Mouse (Mus musculus) urinary bladder, postnatal 4 days (tissue): Measurements from ENCODE around the gene Ranbp2.

Source experiments
- DNase-seq, 2 experiments: peaks; one replicate each; pipeline ENCODE4 v3.0.0; 2021 to 2022; ENCODE audit warnings: low spot score in 2 of 2

Gene Ranbp2

GRCm38 (mm10) chr10:58446384-58447279 lies at the start of gene Ranbp2:
Gene Ranbp2, plus strand, starts transcription at chr10:58446920.
- DNase-seq = peak; percentile 96 to 98

- DNase-seq = no peak
These were observed 47.8 kb upstream of the Ranbp2 start for GRCm38 (mm10) chr10:58398941-58399340.

- DNase-seq = no peak
These were observed 44.9 kb upstream of the Ranbp2 start for GRCm38 (mm10) chr10:58401838-58402237.

- DNase-seq = no peak
These were observed 42.1 kb upstream of the Ranbp2 start for GRCm38 (mm10) chr10:58404639-58405038.

DNA sequence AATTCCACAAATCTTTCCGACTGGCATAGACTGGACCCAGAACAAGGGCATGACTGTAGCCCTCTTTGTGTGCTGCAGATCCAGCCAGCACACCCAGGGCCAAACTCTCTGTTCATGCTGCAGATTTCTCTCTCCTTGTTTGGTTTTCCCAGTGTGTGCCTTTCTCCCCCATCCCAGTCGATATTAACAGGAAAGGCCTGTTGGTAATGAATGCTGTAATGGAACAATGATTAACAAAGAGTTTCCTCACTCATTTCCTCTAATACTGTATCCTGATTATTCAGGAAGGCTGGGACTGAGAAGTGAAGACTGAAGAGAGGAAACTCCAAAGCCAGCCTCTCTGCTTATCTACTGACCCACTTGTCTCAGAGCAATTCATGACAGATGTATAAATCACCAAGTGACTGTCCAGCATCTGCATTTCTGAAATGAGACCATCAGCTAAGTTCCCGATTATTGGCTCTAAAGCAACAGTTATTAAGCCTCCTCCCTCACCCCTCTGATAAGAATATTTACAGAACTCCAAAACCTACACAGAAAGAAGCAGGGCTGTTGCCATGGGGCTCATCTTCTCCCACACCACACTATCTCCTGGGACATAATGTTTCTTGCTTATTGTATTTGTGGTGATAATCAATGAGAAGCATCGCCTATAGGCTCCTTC lies 41.3 kb upstream of the Ranbp2 start:
- no peak for DNase-seq

DNA sequence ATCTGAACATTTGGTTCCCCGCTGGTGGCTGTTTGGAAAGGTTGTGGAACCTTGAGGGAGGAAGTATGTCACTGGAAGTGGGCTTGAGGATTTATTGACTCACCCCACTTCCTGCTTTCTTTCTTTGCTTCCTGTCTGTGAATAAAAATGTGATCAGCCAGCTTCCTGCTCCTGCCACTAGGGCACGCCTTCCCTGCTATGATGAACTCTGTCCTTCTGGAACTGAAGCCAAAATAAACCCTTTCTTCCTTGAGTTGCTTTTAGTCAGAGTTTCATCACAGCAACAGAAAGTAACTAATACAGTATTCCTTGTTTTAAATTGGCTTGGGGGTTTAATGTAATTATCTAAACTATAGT lies 40.8 kb upstream of the Ranbp2 start:
- no peak for DNase-seq

GRCm38 (mm10) chr10:58412331-58412730 lies 34.4 kb upstream of the Ranbp2 start:
- DNase-seq = no peak

- DNase-seq = no peak
These were observed 33.9 kb upstream of the Ranbp2 start for GRCm38 (mm10) chr10:58412852-58413251.

- DNase-seq = no peak
These were observed 30.0 kb upstream of the Ranbp2 start for GRCm38 (mm10) chr10:58416702-58417101.

GRCm38 (mm10) chr10:58418290-58418971 lies 28.3 kb upstream of the Ranbp2 start:
- no peak for DNase-seq

- DNase-seq = no peak
These were observed 18.8 kb upstream of the Ranbp2 start for GRCm38 (mm10) chr10:58427930-58428329.

DNA sequence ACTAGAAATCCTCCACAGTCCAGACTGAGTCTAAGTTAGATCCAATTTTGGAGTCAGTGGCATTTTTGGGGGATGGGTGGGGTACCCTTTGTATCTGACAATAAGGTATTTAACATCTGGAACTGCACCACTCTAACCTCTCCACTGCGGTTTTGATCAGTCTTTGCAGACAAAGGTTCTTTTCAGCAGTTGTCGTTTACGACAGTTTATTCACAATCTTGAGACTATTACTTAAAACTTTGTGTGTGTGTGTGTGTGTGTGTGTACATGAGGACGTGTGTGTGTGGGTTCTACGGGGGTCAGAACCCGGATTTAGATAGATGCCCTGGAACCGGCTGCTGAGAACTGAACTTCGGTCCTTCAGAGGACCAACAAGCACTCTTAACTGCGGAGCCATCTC lies 870 bp upstream of the Ranbp2 start:
- DNase-seq = no peak

- DNase-seq = peak in 1 of 2 experiments; percentile 60
These were observed 611 bp downstream of the Ranbp2 start for GRCm38 (mm10) chr10:58447280-58447781.

DNA sequence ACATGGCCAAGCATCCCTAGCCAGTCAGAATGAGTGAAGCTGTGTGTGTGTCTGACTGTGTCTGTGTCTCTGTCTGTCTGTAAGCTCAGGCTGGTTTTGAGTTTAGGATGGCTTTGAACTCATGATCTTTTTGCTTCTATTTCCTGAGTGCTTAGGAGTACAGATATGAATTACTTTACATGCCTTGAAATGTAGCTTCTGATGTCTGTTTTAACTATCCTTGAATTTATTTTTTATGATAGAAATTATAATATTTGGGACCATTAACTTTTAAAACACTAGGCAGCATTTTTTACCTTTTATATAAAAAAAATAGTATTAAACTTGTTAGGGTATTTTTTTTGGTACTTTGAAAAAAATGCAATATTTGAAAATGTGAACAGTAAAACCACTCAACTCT lies 4.9 kb downstream of the Ranbp2 start:
- DNase-seq = no peak

DNA sequence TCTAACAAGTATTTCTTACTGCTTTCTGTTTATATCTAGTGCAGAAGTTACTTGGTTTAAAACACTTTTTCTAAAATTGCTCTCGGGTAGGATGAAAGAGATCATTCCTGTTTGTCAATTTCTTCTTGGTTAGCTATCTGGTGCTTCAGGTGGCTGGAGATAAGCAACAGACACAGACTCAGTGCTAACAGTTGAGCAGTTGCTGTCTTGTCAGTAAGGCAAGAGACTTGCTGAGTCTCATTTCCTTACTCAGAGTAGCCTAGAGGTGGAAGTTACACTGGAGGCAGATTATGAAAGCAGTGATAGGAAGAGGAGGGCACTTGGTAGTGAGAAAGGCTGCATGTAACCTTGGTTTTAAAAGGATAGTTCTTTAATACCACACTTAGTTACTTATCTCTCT lies 5.5 kb downstream of the Ranbp2 start:
- DNase-seq = no peak

GRCm38 (mm10) chr10:58459896-58460295 lies 13.2 kb downstream of the Ranbp2 start:
- no peak for DNase-seq

DNA sequence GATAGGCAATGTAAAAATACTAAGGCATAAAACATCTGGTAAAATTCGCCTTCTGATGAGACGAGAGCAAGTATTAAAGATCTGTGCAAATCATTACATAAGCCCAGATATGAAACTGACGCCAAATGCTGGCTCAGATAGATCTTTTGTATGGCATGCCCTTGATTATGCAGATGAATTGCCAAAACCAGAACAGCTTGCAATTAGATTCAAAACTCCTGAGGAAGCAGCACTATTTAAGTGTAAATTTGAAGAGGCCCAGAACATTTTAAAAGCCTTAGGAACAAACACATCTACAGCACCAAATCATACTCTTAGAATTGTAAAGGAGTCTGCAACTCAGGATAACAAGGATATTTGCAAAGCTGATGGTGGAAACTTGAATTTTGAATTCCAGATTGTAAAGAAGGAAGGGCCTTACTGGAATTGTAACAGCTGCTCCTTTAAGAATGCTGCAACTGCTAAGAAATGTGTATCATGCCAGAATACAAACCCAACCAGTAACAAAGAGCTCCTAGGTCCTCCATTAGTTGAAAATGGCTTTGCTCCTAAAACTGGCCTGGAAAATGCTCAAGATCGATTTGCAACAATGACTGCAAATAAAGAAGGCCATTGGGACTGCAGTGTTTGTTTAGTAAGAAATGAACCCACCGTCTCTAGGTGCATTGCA lies 30.5 kb downstream of the Ranbp2 start:
- DNase-seq = no peak

DNA sequence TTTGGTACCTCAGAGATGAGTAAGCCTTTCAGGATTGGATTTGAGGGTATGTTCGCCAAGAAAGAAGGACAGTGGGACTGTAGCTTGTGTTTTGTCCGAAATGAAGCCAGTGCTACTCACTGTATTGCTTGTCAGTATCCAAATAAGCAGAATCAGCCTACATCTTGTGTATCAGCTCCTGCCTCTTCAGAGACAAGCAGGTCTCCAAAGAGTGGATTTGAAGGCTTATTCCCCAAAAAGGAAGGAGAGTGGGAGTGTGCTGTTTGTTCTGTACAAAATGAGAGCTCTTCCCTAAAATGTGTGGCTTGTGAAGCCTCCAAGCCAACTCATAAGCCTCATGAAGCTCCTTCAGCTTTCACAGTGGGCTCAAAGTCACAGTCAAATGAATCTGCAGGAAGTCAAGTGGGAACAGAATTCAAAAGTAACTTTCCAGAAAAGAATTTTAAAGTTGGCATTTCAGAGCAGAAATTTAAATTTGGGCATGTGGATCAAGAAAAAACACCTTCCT lies 31.4 kb downstream of the Ranbp2 start:
- no peak for DNase-seq

- DNase-seq = no peak
These were observed 33.3 kb downstream of the Ranbp2 start for GRCm38 (mm10) chr10:58479954-58480490.

DNA sequence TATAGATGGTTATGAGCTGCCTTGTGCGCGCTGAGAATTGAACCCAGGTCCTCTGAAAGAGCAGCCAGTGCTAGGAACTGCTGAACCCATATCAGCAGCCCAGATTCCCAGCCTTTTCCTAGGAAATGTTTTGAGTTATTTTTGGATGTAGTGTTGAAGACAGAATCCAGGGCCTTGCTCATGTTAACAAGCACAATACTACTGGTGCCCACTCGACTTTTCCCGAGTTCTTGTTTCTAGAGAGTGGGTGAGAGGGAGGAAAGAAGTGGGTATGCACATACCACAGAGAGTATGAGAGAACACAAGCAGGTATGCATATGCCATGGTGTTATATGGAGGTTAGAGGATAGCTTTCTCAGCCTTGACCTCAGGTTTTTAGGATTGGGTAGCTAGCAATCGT lies 44.3 kb downstream of the Ranbp2 start:
- DNase-seq = no peak

DNA sequence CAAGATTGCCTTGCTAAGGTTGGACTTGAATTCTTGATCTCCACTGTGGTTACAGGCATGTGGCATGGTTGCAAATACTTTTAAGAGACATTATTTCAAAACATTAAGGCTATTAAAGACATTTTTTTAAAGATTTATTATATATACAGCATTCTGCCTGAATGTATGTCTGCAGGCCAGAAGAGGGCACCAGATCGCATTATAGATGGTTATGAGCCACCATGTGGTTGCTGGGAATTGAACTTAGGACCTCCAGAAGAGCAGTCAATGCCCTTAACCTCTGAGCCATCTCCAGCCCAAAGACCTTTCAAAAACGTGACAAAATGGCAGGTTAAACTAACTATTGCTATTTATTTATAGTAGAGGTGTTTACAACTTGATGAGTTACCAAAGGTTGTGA lies 48.9 kb downstream of the Ranbp2 start:
- DNase-seq = no peak
